Mouse (Mus musculus) forebrain, embryonic 15.5 days (tissue): ENCODE data around the gene Tceal9. TPM values are rescaled to one million over a fixed set of nuclear protein-coding genes. Genes with fewer than 3 reads are reported as not detected.
A peak's percentile ranks its signal among the peaks of the same experiment; 100 is the strongest.
"Not testable (repeated sequence)": the region's sequence is repeated elsewhere in the genome, so short reads cannot be mapped to it uniquely, and the experiment has no call there.

Experiments used
- ATAC-seq: fragments of 200-750 bp; cut with Nextera tagmentation; replicated peaks from 2 replicates; pipeline ENCODE4 v1.8.0; 2017; ENCODE audit warnings: mild to moderate bottlenecking, moderate TSS enrichment, moderate library complexity
- H3K27ac ChIP-seq: fragments of 300-500 bp; sonication (generic); replicated peaks from 2 replicates; pipeline ENCODE4 v1.5.1; 2015; ENCODE audit warnings: mild to moderate bottlenecking, inconsistent platforms
- H3K27me3 ChIP-seq: fragments of 300-500 bp; sonication (generic); 2 replicates; pipeline ENCODE4 v1.6.1; 2015; ENCODE audit warnings: inconsistent platforms
- H3K36me3 ChIP-seq: fragments of 300-500 bp; sonication (generic); 2 replicates; pipeline ENCODE4 v1.6.1; 2015; ENCODE audit warnings: mild to moderate bottlenecking, inconsistent platforms
- H3K4me1 ChIP-seq: fragments of 300-500 bp; sonication (generic); 2 replicates; pipeline ENCODE4 v1.6.1; 2015; ENCODE audit warnings: inconsistent platforms
- H3K4me2 ChIP-seq: fragments of 300-500 bp; sonication (generic); replicated peaks from 2 replicates; pipeline ENCODE4 v1.6.1; 2015; ENCODE audit warnings: mild to moderate bottlenecking, inconsistent platforms
- H3K4me3 ChIP-seq: fragments of 300-500 bp; sonication (generic); 2 replicates; pipeline ENCODE4 v1.5.1; 2015; ENCODE audit warnings: mild to moderate bottlenecking, inconsistent platforms
- H3K9ac ChIP-seq: fragments of 300-500 bp; sonication (generic); replicated peaks from 2 replicates; pipeline ENCODE4 v1.6.1; 2015; ENCODE audit warnings: mild to moderate bottlenecking, inconsistent platforms
- H3K9me3 ChIP-seq: fragments of 300-500 bp; sonication (generic); 2 replicates; pipeline ENCODE4 v1.6.1; 2016; ENCODE audit warnings: inconsistent platforms
- WGBS: fragments of 180-500 bp; shearing (Covaris S2); methylation state at CpG from one replicate; pipeline ENCODE4 v1.1.7; 2015; ENCODE audit warnings: mixed read lengths; 5-methylcytosine and 5-hydroxymethylcytosine counted together
- polyA plus RNA-seq: library from polyadenylated mRNA; unstranded; fragments of >200 nt; fragmentation: Nextera tagmentation; extraction: Ambion mirVana; gene quantifications from 2 replicates; pipeline ENCODE4 v1.2.1, GENCODE M21; 2015

Gene Tceal9
- polyA plus RNA-seq: 319 and 325 TPM in 2 replicates

GRCm38 (mm10) chrX:136244574-136245229 is at the start of gene Tceal9:
Gene Tceal9, plus strand, starts transcription at chrX:136245079.
- Histone ChIP-seq H3K27ac (peak within 1 kb of the TSS; percentile 85), H3K9ac (peak within 1 kb of the TSS; percentile 69), H3K4me3 (peak within 1 kb of the TSS; percentile 58), H3K27me3 (no peaks in the 10 kb centered on the region), H3K9me3 (no peaks in the 10 kb centered on the region), H3K4me2 (peak within 1 kb of the TSS; percentile 44), H3K36me3 (no peaks in the 10 kb centered on the region; the same call in 1 of the 2 replicates), H3K4me1 (no peaks in the 10 kb centered on the region)
- WGBS: 22% methylated on average over 20 of the region's 20 CpGs
- ATAC-seq: peak; percentile 93

- Histone ChIP-seq H3K9ac (no peak overlapping the region), H3K4me3 (no peak overlapping the region), H3K27ac (no peak overlapping the region), H3K36me3 (no peaks in the 10 kb centered on the region), H3K9me3 (no peaks in the 10 kb centered on the region), H3K4me2 (no peak overlapping the region), H3K27me3 (no peaks in the 10 kb centered on the region), H3K4me1 (no peaks in the 10 kb centered on the region)
- WGBS: 81% methylated on average over 16 of the region's 16 CpGs
- ATAC-seq: no peak
Observed at GRCm38 (mm10) chrX:136195193-136195944, 49.5 kb upstream of the Tceal9 start.

GRCm38 (mm10) chrX:136196873-136197272 is 48.0 kb upstream of the Tceal9 start:
- Histone ChIP-seq H3K4me3 (no peak overlapping the region), H3K9ac (no peak overlapping the region), H3K36me3 (no peaks in the 10 kb centered on the region), H3K4me2 (no peak overlapping the region), H3K27ac (no peak overlapping the region), H3K27me3 (no peaks in the 10 kb centered on the region), H3K4me1 (no peaks in the 10 kb centered on the region), H3K9me3 (no peaks in the 10 kb centered on the region)
- ATAC-seq: no peak
- WGBS: 42% methylated on average over 1 of the region's 1 CpGs

- Histone ChIP-seq H3K4me1 (no peaks in the 10 kb centered on the region), H3K36me3 (no peaks in the 10 kb centered on the region), H3K4me2 (peak overlapping the region; percentile 51), H3K4me3 (peak overlapping the region; percentile 47), H3K9ac (peak overlapping the region; percentile 47), H3K27ac (peak overlapping the region; percentile 55), H3K27me3 (no peaks in the 10 kb centered on the region), H3K9me3 (no peaks in the 10 kb centered on the region)
- 20% methylated on average over 7 of the region's 7 CpGs for WGBS
- ATAC-seq: no peak; the same call in none of the 2 replicates
Observed at GRCm38 (mm10) chrX:136203257-136203656, 41.6 kb upstream of the Tceal9 start.

DNA sequence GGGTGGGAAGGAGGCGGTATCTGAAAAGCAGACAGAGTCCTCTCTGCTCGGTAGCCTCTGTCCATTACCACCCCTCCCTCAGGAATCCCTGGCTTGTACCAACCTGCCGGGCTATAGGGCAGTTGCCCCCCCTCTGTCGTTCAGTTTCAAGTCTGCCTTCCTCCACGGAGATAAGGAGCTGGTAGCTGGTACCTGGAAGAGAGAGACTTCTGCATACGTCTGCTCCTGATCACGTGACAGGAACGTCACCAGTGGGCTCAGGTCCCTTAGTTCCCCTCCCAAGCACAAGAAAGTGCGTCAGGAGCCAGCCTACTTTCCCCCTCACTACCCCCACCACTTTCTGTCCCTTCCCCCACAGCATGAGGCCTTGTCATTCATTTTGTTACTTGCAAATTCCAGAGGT is 41.2 kb upstream of the Tceal9 start, which contains the start of gene Tceal5:
Tceal5 (minus strand) TSS at position 213 of the 403 bp plus-strand sequence.
- 11% methylated on average over 9 of the region's 9 CpGs for WGBS
- no peaks in the 10 kb centered on the region for H3K36me3 ChIP-seq
- ATAC-seq: peak; percentile 92
- peak within 1 kb of the TSS; percentile 51 for H3K4me2 ChIP-seq
- no peaks in the 10 kb centered on the region for H3K27me3 ChIP-seq
- H3K9ac ChIP-seq: peak within 1 kb of the TSS; percentile 47
- no peaks in the 10 kb centered on the region for H3K4me1 ChIP-seq
- peak within 1 kb of the TSS; percentile 47 for H3K4me3 ChIP-seq
- H3K27ac ChIP-seq: peak within 1 kb of the TSS; percentile 55
- no peaks in the 10 kb centered on the region for H3K9me3 ChIP-seq

GRCm38 (mm10) chrX:136204406-136204805 is 40.5 kb upstream of the Tceal9 start:
- H3K9me3 ChIP-seq: no peaks in the 10 kb centered on the region
- no peaks in the 10 kb centered on the region for H3K36me3 ChIP-seq
- no peak overlapping the region for H3K4me3 ChIP-seq
- no peaks in the 10 kb centered on the region for H3K27me3 ChIP-seq
- no peak overlapping the region for H3K9ac ChIP-seq
- WGBS: 76% methylated on average over 6 of the region's 6 CpGs
- H3K4me1 ChIP-seq: no peaks in the 10 kb centered on the region
- ATAC-seq: no peak
- H3K27ac ChIP-seq: no peak overlapping the region
- H3K4me2 ChIP-seq: no peak overlapping the region

GRCm38 (mm10) chrX:136213396-136213795 is 31.5 kb upstream of the Tceal9 start:
- H3K4me3 ChIP-seq: no peak overlapping the region
- no peak overlapping the region for H3K27ac ChIP-seq
- no peaks in the 10 kb centered on the region for H3K9me3 ChIP-seq
- H3K4me1 ChIP-seq: no peaks in the 10 kb centered on the region
- H3K36me3 ChIP-seq: no peaks in the 10 kb centered on the region
- 75% methylated on average over 2 of the region's 2 CpGs for WGBS
- no peak for ATAC-seq
- H3K27me3 ChIP-seq: no peaks in the 10 kb centered on the region
- no peak overlapping the region for H3K9ac ChIP-seq
- H3K4me2 ChIP-seq: no peak overlapping the region

DNA sequence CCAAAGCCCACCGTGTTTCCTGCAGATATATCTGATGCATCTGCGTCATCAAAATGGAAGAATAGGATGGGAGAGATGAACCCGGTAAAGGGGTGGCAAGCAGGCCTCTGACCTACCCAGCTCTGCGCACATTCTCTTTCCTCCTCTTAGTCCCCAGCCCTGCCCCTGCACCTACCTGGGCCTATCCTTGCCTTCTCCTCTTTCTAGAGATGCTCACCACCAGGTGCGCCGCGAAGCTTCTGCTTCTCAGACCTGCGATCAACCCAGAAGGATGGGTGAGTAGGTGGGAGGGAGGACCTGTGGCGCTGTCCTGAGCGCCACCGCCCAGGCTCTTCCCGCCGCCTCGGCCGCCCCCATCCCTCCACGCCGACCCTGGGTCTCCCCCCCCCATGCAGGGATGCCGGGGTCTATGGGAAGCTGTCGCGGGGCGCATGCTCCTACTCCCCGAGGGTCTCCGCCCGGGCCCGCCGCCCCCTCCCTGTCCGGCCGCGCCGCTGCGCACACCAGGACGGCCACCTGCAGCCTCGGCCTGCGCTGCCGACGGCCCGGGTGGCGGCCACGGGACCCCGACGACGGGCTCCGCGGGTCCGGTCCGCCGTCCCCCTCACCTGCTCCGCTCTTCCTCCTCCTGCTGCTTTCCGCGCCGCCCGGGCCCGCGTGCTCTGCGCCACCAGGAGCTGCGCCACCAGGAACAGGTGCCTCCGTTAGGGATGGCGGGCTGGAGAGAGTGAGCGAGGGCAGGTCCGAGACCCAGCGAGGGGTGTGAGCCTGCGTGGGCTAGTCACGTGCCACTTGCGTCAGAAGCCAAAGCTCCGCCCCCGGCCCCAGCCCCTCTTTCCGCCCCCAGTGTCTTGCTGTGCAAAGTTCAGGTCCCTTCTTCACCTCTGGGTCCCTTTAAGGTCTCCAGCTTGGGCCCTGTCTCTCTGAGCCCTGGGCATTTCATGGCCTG is 29.9 kb upstream of the Tceal9 start, which contains the start of the genes Tceal7 and Bex1:
Tceal7 (plus strand) TSS at position 51 of the 949 bp plus-strand sequence.
Bex1 (minus strand) TSS at position 785 of the 949 bp plus-strand sequence.
- peak within 1 kb of the TSS; percentile 46 for H3K9ac ChIP-seq
- not testable (repeated sequence) for H3K36me3 ChIP-seq, H3K4me1 ChIP-seq, H3K27me3 ChIP-seq, H3K27ac ChIP-seq, H3K9me3 ChIP-seq
- ATAC-seq: peak; percentile 96
- H3K4me3 ChIP-seq: peak within 1 kb of the TSS; percentile 45
- peak within 1 kb of the TSS; percentile 39 for H3K4me2 ChIP-seq
- WGBS: 21% methylated on average over 18 of the region's 67 CpGs

DNA sequence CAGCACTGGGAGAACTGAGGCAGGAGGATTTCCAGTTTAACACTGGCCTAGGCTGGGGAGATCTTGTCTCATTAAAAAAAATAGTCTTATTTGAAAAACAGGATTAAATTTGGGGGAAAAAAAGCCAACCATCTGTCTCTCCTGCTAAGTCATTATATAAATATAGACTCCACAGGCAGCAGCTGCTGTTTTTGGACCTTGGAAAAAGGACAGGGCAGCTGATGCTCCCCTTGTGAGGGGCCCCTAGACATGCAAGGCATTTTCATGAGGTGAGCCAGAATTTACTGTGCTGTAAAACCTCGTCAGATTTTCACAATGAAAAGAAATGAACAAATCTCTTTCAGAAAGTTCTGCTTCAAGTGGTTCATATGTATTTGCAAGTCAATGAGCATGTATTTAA is 28.6 kb upstream of the Tceal9 start:
- no peaks in the 10 kb centered on the region for H3K36me3 ChIP-seq

DNA sequence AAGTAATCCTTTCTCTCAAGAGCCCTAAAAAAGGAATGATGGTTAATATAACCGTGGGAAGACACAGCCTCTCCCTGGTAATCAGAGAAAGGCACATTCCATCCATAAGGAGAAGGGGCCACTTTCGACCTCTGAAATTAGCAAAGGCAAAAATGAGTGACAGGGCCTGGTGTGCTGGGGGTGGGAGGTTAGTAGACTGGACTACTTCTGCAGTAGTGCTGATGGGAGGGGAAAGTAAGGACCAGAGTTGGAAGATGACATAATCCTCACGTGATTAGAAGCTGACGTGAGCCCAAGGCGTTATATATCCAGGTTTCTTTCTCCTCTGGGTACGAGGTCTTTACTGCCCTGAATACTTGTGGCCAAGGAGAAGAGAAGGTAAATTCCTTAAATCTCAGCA is 21.2 kb upstream of the Tceal9 start:
- no peak for ATAC-seq
- Histone ChIP-seq H3K9me3 (no peaks in the 10 kb centered on the region), H3K4me1 (no peaks in the 10 kb centered on the region), H3K36me3 (no peaks in the 10 kb centered on the region), H3K4me2 (no peak overlapping the region), H3K27ac (no peak overlapping the region), H3K27me3 (no peaks in the 10 kb centered on the region), H3K4me3 (no peak overlapping the region), H3K9ac (no peak overlapping the region)
- WGBS: 74% methylated on average over 6 of the region's 6 CpGs

More for the DNA sequence above, 28.6 kb upstream of the Tceal9 start:
- Histone ChIP-seq H3K4me3 (no peak overlapping the region), H3K27ac (no peak overlapping the region), H3K4me2 (no peak overlapping the region), H3K4me1 (no peaks in the 10 kb centered on the region), H3K27me3 (no peaks in the 10 kb centered on the region), H3K9ac (no peak overlapping the region), H3K9me3 (no peaks in the 10 kb centered on the region)
- no peak for ATAC-seq
- 33% methylated on average over 1 of the region's 1 CpGs for WGBS

GRCm38 (mm10) chrX:136227768-136228167 is 17.1 kb upstream of the Tceal9 start:
- H3K9ac ChIP-seq: no peak overlapping the region

More at GRCm38 (mm10) chrX:136227768-136228167, 17.1 kb upstream of the Tceal9 start:
- WGBS: 57% methylated on average over 5 of the region's 5 CpGs
- no peak overlapping the region for H3K27ac ChIP-seq
- H3K27me3 ChIP-seq: no peaks in the 10 kb centered on the region
- H3K36me3 ChIP-seq: no peaks in the 10 kb centered on the region
- H3K9me3 ChIP-seq: no peaks in the 10 kb centered on the region
- H3K4me1 ChIP-seq: no peaks in the 10 kb centered on the region
- no peak overlapping the region for H3K4me2 ChIP-seq
- no peak for ATAC-seq
- no peak overlapping the region for H3K4me3 ChIP-seq
